Mouse (Mus musculus) hindbrain, embryonic 14.5 days (tissue): ENCODE measurements around the gene Cbll1. TPM values are rescaled to one million over a fixed set of nuclear protein-coding genes. Genes with fewer than 3 reads are reported as not detected.
A peak's percentile ranks its signal among the peaks of the same experiment; 100 is the strongest.

Experiments
- ATAC-seq: fragments of 200-750 bp; cut with Nextera tagmentation; 2 replicates; pipeline ENCODE4 v1.8.0; 2017; ENCODE audit warnings: moderate number of reproducible peaks, mild to moderate bottlenecking, moderate TSS enrichment, moderate library complexity; ENCODE audit not compliant: low FRiP score
- DNase-seq: peaks from one replicate; pipeline ENCODE4 v3.0.0-alpha.2; 2015; ENCODE audit warnings: low spot score
- H3K27ac ChIP-seq: fragments of 300-500 bp; sonication (generic); 2 replicates; pipeline ENCODE4 v1.5.1; 2014; ENCODE audit warnings: mild to moderate bottlenecking, moderate library complexity
- H3K27me3 ChIP-seq: fragments of 300-500 bp; sonication (generic); 2 replicates; pipeline ENCODE4 v1.6.1; 2014; ENCODE audit warnings: mild to moderate bottlenecking, low read length, mixed read lengths; ENCODE audit not compliant: control insufficient read depth, insufficient read depth
- H3K36me3 ChIP-seq: fragments of 300-500 bp; sonication (generic); replicated peaks from 2 replicates; pipeline ENCODE4 v1.6.1; 2014; ENCODE audit not compliant: control insufficient read depth, insufficient read depth
- H3K4me1 ChIP-seq: fragments of 300-500 bp; sonication (generic); replicated peaks from 2 replicates; pipeline ENCODE4 v1.6.1; 2014; ENCODE audit warnings: antibody characterized with exemption, low read length, mixed read lengths; ENCODE audit not compliant: control insufficient read depth, insufficient read depth
- H3K4me2 ChIP-seq: fragments of 300-500 bp; sonication (generic); replicated peaks from 2 replicates; pipeline ENCODE4 v1.6.1; 2014; ENCODE audit warnings: mild to moderate bottlenecking, moderate library complexity
- H3K4me3 ChIP-seq: fragments of 300-500 bp; sonication (generic); replicated peaks from 2 replicates; pipeline ENCODE4 v1.5.1; 2014; ENCODE audit warnings: mild to moderate bottlenecking, low read length
- H3K9ac ChIP-seq: fragments of 300-500 bp; sonication (generic); 2 replicates; pipeline ENCODE4 v1.6.1; 2014
- H3K9me3 ChIP-seq: fragments of 300-500 bp; sonication (generic); 2 replicates; pipeline ENCODE4 v1.6.1; 2016; ENCODE audit warnings: low read length; ENCODE audit not compliant: control insufficient read depth
- WGBS: fragments of 180-500 bp; shearing (Covaris S2); extraction: QIAGEN DNeasy Blood & Tissue Kit; methylation state at CpG from one replicate; pipeline ENCODE4 v1.1.7; 2014; 5-methylcytosine and 5-hydroxymethylcytosine counted together
- polyA plus RNA-seq: library from polyadenylated mRNA; unstranded; fragments of >200 nt; fragmentation: Nextera tagmentation; extraction: Ambion mirVana; gene quantifications from 2 replicates; pipeline ENCODE4 v1.2.1, GENCODE M21; 2014

Gene Cbll1
- polyA plus RNA-seq, 1 experiment from 2014 or later = 20.2 TPM

DNA sequence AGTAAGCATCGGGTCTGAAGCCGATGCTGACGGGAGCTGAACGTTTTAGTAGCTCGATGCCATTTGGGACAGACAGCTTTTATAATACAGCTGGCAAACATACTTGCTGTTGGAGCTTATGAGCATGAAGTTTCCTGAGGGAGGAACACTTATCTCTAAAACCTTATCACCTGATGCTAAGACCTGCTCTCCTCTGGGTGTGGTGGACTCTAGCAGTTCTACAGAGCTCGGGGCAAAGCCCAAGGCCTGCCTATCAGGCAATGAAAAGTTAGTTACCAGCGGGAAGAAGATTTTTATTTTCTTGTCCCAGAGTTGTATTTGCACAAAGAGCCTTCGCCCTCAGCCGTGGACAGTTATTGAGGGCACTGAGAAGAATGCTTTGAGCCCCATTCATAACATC is 43.1 kb downstream of the Cbll1 start:
- Histone ChIP-seq H3K36me3 (no peaks in the 10 kb centered on the region), H3K27ac (no peak overlapping the region), H3K4me1 (no peaks in the 10 kb centered on the region), H3K27me3 (no peaks in the 10 kb centered on the region), H3K4me2 (no peak overlapping the region), H3K4me3 (no peak overlapping the region), H3K9me3 (no peaks in the 10 kb centered on the region), H3K9ac (no peak overlapping the region)
- ATAC-seq (no peak), DNase-seq (no peak)
- 90% methylated on average over 9 of the region's 9 CpGs for WGBS

DNA sequence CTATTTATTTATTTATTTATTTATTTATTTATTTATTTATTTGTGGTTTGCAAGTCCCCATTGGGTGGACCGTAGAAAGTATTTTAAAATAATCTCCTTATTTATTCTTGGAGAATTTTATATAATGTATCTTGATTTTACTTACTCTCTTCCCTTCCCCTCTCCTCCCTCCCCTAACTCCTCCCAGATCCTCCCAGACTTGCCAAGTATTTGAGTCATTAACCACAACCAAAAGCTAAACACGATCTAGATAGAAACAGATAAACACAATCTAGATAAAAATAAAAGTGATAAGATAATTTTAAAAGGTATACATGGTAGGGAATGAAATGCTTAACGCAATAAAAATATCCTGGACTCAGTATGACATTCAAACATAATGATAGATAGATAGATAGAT is 50.1 kb downstream of the Cbll1 start:
- H3K9me3 ChIP-seq = no peaks in the 10 kb centered on the region
- WGBS = 92% methylated on average over 3 of the region's 3 CpGs
- no peak overlapping the region for H3K4me3 ChIP-seq
- H3K4me2 ChIP-seq = no peak overlapping the region
- no peak for DNase-seq
- peaks cover under 1% of the 10 kb centered on the region; the same call in 1 of the 2 replicates for H3K4me1 ChIP-seq
- no peak overlapping the region for H3K9ac ChIP-seq
- ATAC-seq = no peak
- no peaks in the 10 kb centered on the region for H3K27me3 ChIP-seq
- H3K27ac ChIP-seq = no peak overlapping the region
- H3K36me3 ChIP-seq = no peaks in the 10 kb centered on the region

GRCm38 (mm10) chr12:31444827-31445226 is 54.6 kb downstream of the Cbll1 start:
- DNase-seq = no peak

DNA sequence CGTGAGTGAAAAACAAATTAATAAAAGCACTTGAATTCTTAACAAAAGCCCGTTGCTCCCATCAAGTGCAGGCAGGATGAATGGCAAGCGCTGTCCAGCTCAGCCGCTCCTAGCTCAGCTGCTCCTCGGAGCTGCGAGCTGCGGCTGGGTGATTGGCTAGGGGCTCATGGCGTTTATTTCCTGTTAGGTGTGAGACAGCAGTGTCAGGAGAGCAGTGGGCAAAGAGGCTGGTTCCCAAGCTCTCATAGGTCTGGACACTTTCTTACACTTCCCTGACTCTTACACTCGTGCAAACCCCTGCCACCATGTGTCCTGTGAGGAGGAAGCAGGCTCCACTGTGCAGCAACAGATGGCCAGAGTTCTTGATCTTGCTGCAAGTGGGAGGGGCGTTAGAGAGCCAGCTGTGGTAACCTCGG is 55.3 kb downstream of the Cbll1 start:
- Histone ChIP-seq H3K36me3 (no peaks in the 10 kb centered on the region), H3K27ac (no peak overlapping the region), H3K4me3 (peak overlapping the region; percentile 19), H3K4me2 (peak overlapping the region; percentile 56), H3K27me3 (no peaks in the 10 kb centered on the region), H3K9ac (0 out of 2 replicates have a peak overlapping the region, but pooled peaks have one; percentile 28), H3K9me3 (no peaks in the 10 kb centered on the region), H3K4me1 (peaks cover 6% of the 10 kb centered on the region; the same call in 1 of the 2 replicates)
- ATAC-seq (peak; percentile 68; the same call in 1 of the 2 replicates), DNase-seq (peak; percentile 35)
- WGBS = 2% methylated on average over 11 of the region's 11 CpGs

More at GRCm38 (mm10) chr12:31444827-31445226, 54.6 kb downstream of the Cbll1 start:
- H3K4me1 ChIP-seq = peaks cover 6% of the 10 kb centered on the region; the same call in 1 of the 2 replicates
- no peak overlapping the region for H3K27ac ChIP-seq
- WGBS = 65% methylated on average over 6 of the region's 6 CpGs
- no peaks in the 10 kb centered on the region for H3K27me3 ChIP-seq
- no peaks in the 10 kb centered on the region for H3K36me3 ChIP-seq
- H3K4me2 ChIP-seq = 0 out of 2 replicates have a peak overlapping the region, but pooled peaks have one; percentile 56
- no peaks in the 10 kb centered on the region for H3K9me3 ChIP-seq
- H3K9ac ChIP-seq = no peak overlapping the region
- no peak for ATAC-seq
- H3K4me3 ChIP-seq = no peak overlapping the region

GRCm38 (mm10) chr12:31439612-31440011 is 59.8 kb downstream of the Cbll1 start:
- H3K4me3 ChIP-seq = no peak overlapping the region
- no peaks in the 10 kb centered on the region for H3K36me3 ChIP-seq
- 84% methylated on average over 2 of the region's 2 CpGs for WGBS
- no peaks in the 10 kb centered on the region for H3K27me3 ChIP-seq
- peaks cover 6% of the 10 kb centered on the region; the same call in 1 of the 2 replicates for H3K4me1 ChIP-seq
- no peak overlapping the region for H3K27ac ChIP-seq
- no peak for DNase-seq
- no peaks in the 10 kb centered on the region for H3K9me3 ChIP-seq
- H3K4me2 ChIP-seq = no peak overlapping the region
- H3K9ac ChIP-seq = no peak overlapping the region
- no peak for ATAC-seq

DNA sequence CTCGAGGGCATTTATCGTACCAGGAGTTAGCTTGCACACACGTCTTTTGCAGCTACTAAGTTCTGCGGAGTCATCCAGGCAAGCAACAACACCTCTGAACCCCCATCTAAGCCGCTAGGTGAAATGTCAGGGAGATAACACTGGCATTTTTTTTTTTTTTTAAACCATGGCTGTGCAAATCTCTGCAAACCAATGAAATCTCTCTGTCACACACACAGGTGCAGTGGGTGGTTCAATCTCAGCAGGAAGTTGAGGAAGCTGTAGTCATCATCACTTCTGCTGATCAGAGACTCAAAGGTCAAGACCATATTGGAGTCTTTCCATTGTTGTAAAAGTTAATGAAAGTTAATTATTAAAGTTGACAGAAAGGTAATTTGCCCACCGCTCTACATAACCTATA is 61.6 kb downstream of the Cbll1 start:
- DNase-seq (no peak), ATAC-seq (no peak)
- H3K4me2 ChIP-seq = no peak overlapping the region
- no peaks in the 10 kb centered on the region for H3K36me3 ChIP-seq
- no peaks in the 10 kb centered on the region for H3K4me1 ChIP-seq
- no peak overlapping the region for H3K4me3 ChIP-seq
- no peak overlapping the region for H3K9ac ChIP-seq
- no peaks in the 10 kb centered on the region for H3K27me3 ChIP-seq
- no peaks in the 10 kb centered on the region for H3K9me3 ChIP-seq
- WGBS = 81% methylated on average over 6 of the region's 6 CpGs
- H3K27ac ChIP-seq = no peak overlapping the region

Other genes starting within 250 kb of the Cbll1 start
- 20.9 and 22.0 TPM in 2 replicates for gene Lamb1, start 234.4 kb downstream of the Cbll1 start, polyA plus RNA-seq
- gene Dld, start 148.2 kb downstream of the Cbll1 start, polyA plus RNA-seq = 125 and 138 TPM in 2 replicates
- gene Slc26a3, start 108.7 kb downstream of the Cbll1 start, polyA plus RNA-seq = not detected in 2 replicates
- gene Slc26a4, start 60.4 kb upstream of the Cbll1 start, polyA plus RNA-seq = not detected in 2 replicates
- gene Bcap29, start 135.0 kb upstream of the Cbll1 start, polyA plus RNA-seq = 27.8 and 29.3 TPM in 2 replicates
- 7.2 and 9.3 TPM in 2 replicates for gene Dus4l, start 155.2 kb upstream of the Cbll1 start, polyA plus RNA-seq
- gene Cog5, start 155.3 kb upstream of the Cbll1 start, polyA plus RNA-seq = 34.3 and 38.0 TPM in 2 replicates
- gene Gpr22, start 214.3 kb upstream of the Cbll1 start, polyA plus RNA-seq = 19.7 and 21.1 TPM in 2 replicates